Mouse (Mus musculus) brain, embryonic 14.5 days (tissue): ENCODE data around the gene Myom1. TPM values are rescaled to one million over a fixed set of nuclear protein-coding genes. Genes with fewer than 3 reads are reported as not detected.

Source experiments
- DNase-seq: peaks from one replicate; pipeline ENCODE4 v3.0.0-alpha.2; 2011; ENCODE audit warnings: low read depth
- CTCF ChIP-seq: fragments of 200-500 bp; IDR thresholded peaks from 2 replicates; pipeline ENCODE4 v1.5.1; 2012; ENCODE audit warnings: inconsistent platforms, mild to moderate bottlenecking, moderate library complexity, borderline replicate concordance; ENCODE audit not compliant: insufficient read depth, insufficient read length; ENCODE audit errors: extremely low read depth
- POLR2A ChIP-seq: fragments of 200-500 bp; IDR thresholded peaks from 2 replicates; pipeline ENCODE4 v1.6.1; 2012; ENCODE audit warnings: mild to moderate bottlenecking, inconsistent platforms, borderline replicate concordance; ENCODE audit not compliant: poor library complexity, insufficient read depth, insufficient read length, severe bottlenecking; ENCODE audit errors: extremely low read depth
- polyA plus RNA-seq: library from polyadenylated mRNA; depleted of rRNA; stranded (reverse); fragments of >200 nt; gene quantifications from 2 replicates; pipeline ENCODE4 v1.2.3, GENCODE M21; 2012

Myom1 gene
- polyA plus RNA-seq, 1 experiment: 2.3 TPM

- TF ChIP-seq POLR2A: no peak
- no peak for TF ChIP-seq CTCF
- DNase-seq: no peak
These were observed 9.8 kb upstream of the Myom1 start for GRCm38 (mm10) chr17:70992662-70993061.

- TF ChIP-seq POLR2A: no peak
- no peak for TF ChIP-seq CTCF
- peak; percentile 72 for DNase-seq
These were observed 9.0 kb upstream of the Myom1 start for GRCm38 (mm10) chr17:70993385-70993807.

GRCm38 (mm10) chr17:70994671-70995070 lies 7.8 kb upstream of the Myom1 start:
- DNase-seq: no peak
- TF ChIP-seq CTCF: no peak
- no peak for TF ChIP-seq POLR2A

GRCm38 (mm10) chr17:70995551-70995950 lies 6.9 kb upstream of the Myom1 start:
- DNase-seq: no peak
- TF ChIP-seq CTCF: no peak
- TF ChIP-seq POLR2A: no peak

- DNase-seq: no peak
- no peak for TF ChIP-seq CTCF
- no peak for TF ChIP-seq POLR2A
These were observed 4.6 kb upstream of the Myom1 start for GRCm38 (mm10) chr17:70997836-70998235.

GRCm38 (mm10) chr17:70998400-70998975 lies 3.9 kb upstream of the Myom1 start:
- no peak for TF ChIP-seq POLR2A
- TF ChIP-seq CTCF: no peak
- DNase-seq: no peak

- TF ChIP-seq POLR2A (no peak), CTCF (no peak)
- no peak for DNase-seq
These were observed 3.2 kb upstream of the Myom1 start for GRCm38 (mm10) chr17:70999187-70999586.

- TF ChIP-seq CTCF (no peak), POLR2A (no peak)
- no peak for DNase-seq
These were observed 2.2 kb upstream of the Myom1 start for GRCm38 (mm10) chr17:71000255-71000654.

- TF ChIP-seq POLR2A: no peak
- no peak for TF ChIP-seq CTCF
These were observed 1.4 kb upstream of the Myom1 start for GRCm38 (mm10) chr17:71001067-71001466.

GRCm38 (mm10) chr17:71001699-71002080 lies 743 bp upstream of the Myom1 start:
- no peak for TF ChIP-seq CTCF
- TF ChIP-seq POLR2A: no peak
- DNase-seq: peak; percentile 63

More at GRCm38 (mm10) chr17:71001067-71001466, 1.4 kb upstream of the Myom1 start:
- DNase-seq: no peak

GRCm38 (mm10) chr17:71002744-71003094 lies 286 bp downstream of the Myom1 start, which contains the start of gene Myl12a:
TSS of gene Myl12a (minus strand) at chr17:71002878.
- DNase-seq: no peak
- TF ChIP-seq CTCF: no peak
- TF ChIP-seq POLR2A: no peak

GRCm38 (mm10) chr17:71003112-71003511 lies 679 bp downstream of the Myom1 start:
- DNase-seq: no peak
- TF ChIP-seq CTCF: no peak
- TF ChIP-seq POLR2A: no peak

- TF ChIP-seq POLR2A: no peak
- TF ChIP-seq CTCF: no peak
- no peak for DNase-seq
These were observed 1.3 kb downstream of the Myom1 start for GRCm38 (mm10) chr17:71003721-71004120.

GRCm38 (mm10) chr17:71004186-71004960 lies 1.9 kb downstream of the Myom1 start:
- TF ChIP-seq POLR2A (no peak), CTCF (no peak)
- DNase-seq: no peak
